Mouse (Mus musculus) layer of hippocampus, postnatal 36 days (tissue): ENCODE measurements around the gene Vmn1r88. TPM values are rescaled to one million over a fixed set of nuclear protein-coding genes. Genes with fewer than 3 reads are reported as not detected.
"Not testable (repeated sequence)": the region's sequence is repeated elsewhere in the genome, so short reads cannot be mapped to it uniquely, and the experiment has no call there.

Experiments
- DNase-seq, 2 experiments: peaks; one replicate each; pipeline ENCODE4 v3.0.0; 2022
- total RNA-seq, 2 experiments: library from RNA; stranded (reverse); gene quantifications; 2 replicates each; pipeline ENCODE4 v1.2.3; 2021

The Vmn1r88 gene
- total RNA-seq: under 1 TPM; 0.13 to 0.17 TPM

- DNase-seq: no peak
These were observed at the start of gene Vmn1r88 for GRCm38 (mm10) chr7:13159268-13159667. Gene Vmn1r88, plus strand, starts transcription at chr7:13159568.

- DNase-seq: no peak
These were observed 39.6 kb upstream of the Vmn1r88 start, which contains the start of gene Vmn1r86 for GRCm38 (mm10) chr7:13119817-13120216. Gene Vmn1r86, minus strand, starts transcription at chr7:13119917.

DNA sequence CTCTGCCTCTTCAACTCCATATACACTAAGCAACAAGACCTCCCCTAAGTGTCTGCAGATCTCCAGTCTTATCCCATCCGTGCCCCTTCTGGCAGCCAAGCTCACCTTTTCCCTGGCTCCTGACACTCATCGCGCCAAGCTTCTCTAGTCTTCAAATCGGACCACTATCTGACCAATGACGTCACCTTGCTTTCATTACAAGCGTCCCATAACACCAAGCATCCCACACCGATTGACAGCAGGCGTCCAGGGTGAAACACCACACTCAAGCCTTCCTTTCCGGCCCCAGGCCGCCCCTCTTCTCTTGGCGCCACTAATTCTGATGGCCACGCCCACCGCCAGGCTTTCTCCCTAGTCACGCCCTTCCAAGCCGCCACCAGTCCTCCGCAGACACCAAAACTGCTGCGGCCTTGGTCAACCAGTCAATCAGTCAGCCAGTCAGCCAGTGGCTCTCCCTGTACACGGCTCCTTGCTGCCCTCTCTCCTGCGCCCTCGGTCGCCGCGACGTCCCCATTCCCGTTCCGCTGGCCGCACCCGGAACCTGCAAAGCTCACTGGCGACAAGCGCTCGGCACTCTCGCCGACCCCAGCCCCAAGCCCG, 35.7 kb upstream of the Vmn1r88 start:
- DNase-seq: not testable (repeated sequence)

GRCm38 (mm10) chr7:13131856-13132255, 27.5 kb upstream of the Vmn1r88 start:
- no peak for DNase-seq

GRCm38 (mm10) chr7:13137340-13137739, 22.0 kb upstream of the Vmn1r88 start:
- DNase-seq: no peak

- DNase-seq: no peak
These were observed 19.3 kb upstream of the Vmn1r88 start, which contains the start of gene Vmn1r87 for GRCm38 (mm10) chr7:13140057-13140456. Gene Vmn1r87, minus strand, starts transcription at chr7:13140157.

DNA sequence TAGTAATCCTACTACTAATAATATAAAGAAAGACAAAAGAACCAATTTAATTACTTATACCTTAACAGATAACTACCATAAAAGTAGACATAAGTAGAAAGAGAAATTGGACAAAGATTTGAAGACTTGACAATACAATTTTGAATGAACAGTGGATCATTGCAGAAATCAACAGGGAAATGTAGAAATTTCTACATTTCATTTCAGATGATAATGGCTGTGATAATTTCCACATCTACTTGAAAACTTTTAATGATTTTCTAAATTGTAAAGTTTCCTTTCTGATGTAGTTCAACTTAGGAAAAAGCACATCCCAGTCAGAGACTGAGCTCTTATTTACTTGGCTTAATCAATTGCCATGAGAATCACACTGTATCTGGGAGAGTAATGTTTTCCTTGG, 53.4 kb downstream of the Vmn1r88 start, which contains the start of gene Vmn1r89:
Vmn1r89 (plus strand) TSS at position 301 of the 400 bp plus-strand sequence.
- DNase-seq: no peak

Other genes with a start within 250 kb of the Vmn1r88 start
- gene Rps5, start 237.3 kb upstream of the Vmn1r88 start, total RNA-seq: 100 to 1,000 TPM; 399 to 414 TPM
- gene Rnf225, start 232.2 kb upstream of the Vmn1r88 start, total RNA-seq: under 1 TPM; 0.85 to 0.88 TPM
- 10 to 100 TPM; 11.6 to 13.1 TPM for gene Zfp324, start 193.7 kb upstream of the Vmn1r88 start, total RNA-seq
- 1 to 10 TPM; 8.6 to 9.3 TPM for gene Zfp446, start 181.7 kb upstream of the Vmn1r88 start, total RNA-seq
- under 1 TPM in 1 of 2 experiments, not detected in 1; 0.20 TPM for gene Slc27a5, start 161.4 kb upstream of the Vmn1r88 start, total RNA-seq
- 100 to 1,000 TPM; 235 to 241 TPM for gene Trim28, start 160.5 kb upstream of the Vmn1r88 start, total RNA-seq
- gene Zbtb45, start 149.5 kb upstream of the Vmn1r88 start, total RNA-seq: 10 to 100 TPM; 33.6 to 37.8 TPM
- 100 to 1,000 TPM; 137 to 146 TPM for gene Chmp2a, start 124.8 kb upstream of the Vmn1r88 start, total RNA-seq
- 100 to 1,000 TPM; 193 TPM for gene Ube2m, start 121.3 kb upstream of the Vmn1r88 start, total RNA-seq
- gene Mzf1, start 104.8 kb upstream of the Vmn1r88 start, total RNA-seq: 10 to 100 TPM; 14.3 to 17.6 TPM
- not detected for gene Vmn1r85, start 64.4 kb upstream of the Vmn1r88 start, total RNA-seq
- gene Vmn1r86, start 39.7 kb upstream of the Vmn1r88 start, total RNA-seq: not detected
- gene Vmn1r87, start 19.4 kb upstream of the Vmn1r88 start, total RNA-seq: not detected
- not detected for gene Vmn1r89, start 53.5 kb downstream of the Vmn1r88 start, total RNA-seq
- gene Lig1, start 117.7 kb downstream of the Vmn1r88 start, total RNA-seq: 1 to 10 TPM; 5.6 to 5.8 TPM
- 10 to 100 TPM; 15.0 to 16.8 TPM for gene Zswim9, start 119.2 kb downstream of the Vmn1r88 start, total RNA-seq
- under 1 TPM; 0.30 to 0.46 TPM for gene Pla2g4c, start 165.1 kb downstream of the Vmn1r88 start, total RNA-seq
- gene Cabp5, start 238.6 kb downstream of the Vmn1r88 start, total RNA-seq: under 1 TPM in 1 of 2 experiments, not detected in 1; 0.50 TPM